Mouse (Mus musculus) midbrain, embryonic 15.5 days (tissue): ENCODE results near the gene Atp5g2. TPM values are rescaled to one million over a fixed set of nuclear protein-coding genes. Genes with fewer than 3 reads are reported as not detected.
"Not testable (repeated sequence)": the region's sequence is repeated elsewhere in the genome, so short reads cannot be mapped to it uniquely, and the experiment has no call there.

Experiments used
- ATAC-seq: fragments of 200-750 bp; cut with Nextera tagmentation; replicated peaks from 2 replicates; pipeline ENCODE4 v1.8.0; 2017; ENCODE audit warnings: moderate TSS enrichment
- H3K27ac ChIP-seq: fragments of 300-500 bp; sonication (generic); 2 replicates; pipeline ENCODE4 v1.5.1; 2015; ENCODE audit warnings: mild to moderate bottlenecking, inconsistent platforms
- H3K27me3 ChIP-seq: fragments of 300-500 bp; sonication (generic); replicated peaks from 2 replicates; pipeline ENCODE4 v1.6.1; 2015; ENCODE audit warnings: inconsistent platforms
- H3K36me3 ChIP-seq: fragments of 300-500 bp; sonication (generic); replicated peaks from 2 replicates; pipeline ENCODE4 v1.6.1; 2015; ENCODE audit warnings: inconsistent platforms
- H3K4me1 ChIP-seq: fragments of 300-500 bp; sonication (generic); 2 replicates; pipeline ENCODE4 v1.6.1; 2015; ENCODE audit warnings: inconsistent platforms
- H3K4me2 ChIP-seq: fragments of 300-500 bp; sonication (generic); 2 replicates; pipeline ENCODE4 v1.6.1; 2015; ENCODE audit warnings: inconsistent platforms, mild to moderate bottlenecking, moderate library complexity
- H3K4me3 ChIP-seq: fragments of 300-500 bp; sonication (generic); 2 replicates; pipeline ENCODE4 v1.5.1; 2015; ENCODE audit warnings: mild to moderate bottlenecking, inconsistent platforms
- H3K9ac ChIP-seq: fragments of 300-500 bp; sonication (generic); 2 replicates; pipeline ENCODE4 v1.6.1; 2015; ENCODE audit warnings: mild to moderate bottlenecking, inconsistent platforms
- H3K9me3 ChIP-seq: fragments of 300-500 bp; sonication (generic); 2 replicates; pipeline ENCODE4 v1.6.1; 2016; ENCODE audit warnings: inconsistent platforms
- WGBS: fragments of 180-500 bp; shearing (Covaris S2); methylation state at CpG from one replicate; pipeline ENCODE4 v1.1.7; 2015; ENCODE audit warnings: mixed read lengths; 5-methylcytosine and 5-hydroxymethylcytosine counted together
- polyA plus RNA-seq: library from polyadenylated mRNA; unstranded; fragments of >200 nt; fragmentation: Nextera tagmentation; extraction: Ambion mirVana; gene quantifications from 2 replicates; pipeline ENCODE4 v1.2.1, GENCODE M21; 2015

Gene Atp5g2
- polyA plus RNA-seq, 1 experiment from 2014 or later, result 39.5 TPM

DNA sequence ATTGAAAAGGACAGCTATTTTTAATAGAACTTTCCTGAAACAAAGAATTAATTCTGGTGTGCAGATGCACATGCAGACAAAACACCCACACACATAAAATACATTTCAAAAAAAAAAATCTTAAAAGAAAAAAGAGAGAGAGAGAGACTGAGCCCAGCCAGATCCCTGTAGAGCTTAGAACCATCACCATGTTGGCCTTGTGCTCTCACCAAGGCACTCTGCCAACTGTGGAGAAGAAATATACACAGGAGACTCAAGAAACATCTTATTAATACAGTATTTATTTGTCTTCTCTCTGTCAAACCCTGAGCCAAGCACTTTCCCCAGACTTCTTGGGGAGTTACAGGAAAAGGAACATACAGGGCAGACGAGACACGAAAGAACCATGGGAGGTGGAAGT lies 9.6 kb downstream of the Atp5g2 start:
- not testable (repeated sequence) for H3K9me3 ChIP-seq, H3K4me1 ChIP-seq, H3K9ac ChIP-seq, H3K4me3 ChIP-seq, H3K27me3 ChIP-seq, ATAC-seq, H3K27ac ChIP-seq, H3K4me2 ChIP-seq
- H3K36me3 ChIP-seq, result peaks cover 19% of the 10 kb centered on the region
- 100% methylated on average over 1 of the region's 2 CpGs for WGBS

DNA sequence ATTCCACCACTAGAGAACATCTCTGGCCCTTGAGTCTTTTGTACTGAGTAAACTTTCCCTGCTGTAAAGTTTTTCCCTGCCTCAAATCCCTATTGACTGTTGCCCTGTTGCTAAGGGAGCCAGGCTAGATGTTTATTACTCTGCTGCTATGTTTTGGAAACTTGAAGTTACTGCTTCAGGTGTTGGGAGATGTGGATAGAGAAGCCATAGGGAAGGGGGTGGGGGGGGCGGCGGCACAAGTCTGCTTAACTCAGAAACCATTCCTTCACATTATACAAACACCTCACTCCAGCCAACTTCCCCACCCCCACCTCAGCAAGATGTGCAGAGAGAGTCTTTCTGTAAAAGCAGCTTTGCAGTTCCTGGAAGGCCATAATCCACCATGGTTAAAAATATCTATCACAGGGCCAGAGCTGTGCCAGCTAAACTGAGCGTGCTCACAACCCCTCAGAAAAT lies 14.2 kb downstream of the Atp5g2 start:
- Histone ChIP-seq H3K27ac (0 out of 2 replicates have a peak overlapping the region, but pooled peaks have one; percentile 15), H3K36me3 (peaks cover under 1% of the 10 kb centered on the region; the same call in 1 of the 2 replicates), H3K27me3 (no peaks in the 10 kb centered on the region), H3K4me1 (no peaks in the 10 kb centered on the region), H3K4me2 (no peak overlapping the region), H3K4me3 (no peak overlapping the region), H3K9ac (no peak overlapping the region), H3K9me3 (no peaks in the 10 kb centered on the region)
- WGBS, result 78% methylated on average over 3 of the region's 3 CpGs
- no peak for ATAC-seq

GRCm38 (mm10) chr15:102656658-102657057 lies 15.5 kb downstream of the Atp5g2 start:
- ATAC-seq, result no peak
- H3K27ac ChIP-seq, result peak overlapping the region; percentile 70
- H3K36me3 ChIP-seq, result no peaks in the 10 kb centered on the region; the same call in 1 of the 2 replicates
- H3K4me1 ChIP-seq, result no peaks in the 10 kb centered on the region
- H3K9me3 ChIP-seq, result no peaks in the 10 kb centered on the region
- H3K4me3 ChIP-seq, result no peak overlapping the region
- H3K27me3 ChIP-seq, result no peaks in the 10 kb centered on the region
- no peak overlapping the region for H3K4me2 ChIP-seq
- no peak overlapping the region for H3K9ac ChIP-seq
- 18% methylated on average over 4 of the region's 4 CpGs for WGBS

DNA sequence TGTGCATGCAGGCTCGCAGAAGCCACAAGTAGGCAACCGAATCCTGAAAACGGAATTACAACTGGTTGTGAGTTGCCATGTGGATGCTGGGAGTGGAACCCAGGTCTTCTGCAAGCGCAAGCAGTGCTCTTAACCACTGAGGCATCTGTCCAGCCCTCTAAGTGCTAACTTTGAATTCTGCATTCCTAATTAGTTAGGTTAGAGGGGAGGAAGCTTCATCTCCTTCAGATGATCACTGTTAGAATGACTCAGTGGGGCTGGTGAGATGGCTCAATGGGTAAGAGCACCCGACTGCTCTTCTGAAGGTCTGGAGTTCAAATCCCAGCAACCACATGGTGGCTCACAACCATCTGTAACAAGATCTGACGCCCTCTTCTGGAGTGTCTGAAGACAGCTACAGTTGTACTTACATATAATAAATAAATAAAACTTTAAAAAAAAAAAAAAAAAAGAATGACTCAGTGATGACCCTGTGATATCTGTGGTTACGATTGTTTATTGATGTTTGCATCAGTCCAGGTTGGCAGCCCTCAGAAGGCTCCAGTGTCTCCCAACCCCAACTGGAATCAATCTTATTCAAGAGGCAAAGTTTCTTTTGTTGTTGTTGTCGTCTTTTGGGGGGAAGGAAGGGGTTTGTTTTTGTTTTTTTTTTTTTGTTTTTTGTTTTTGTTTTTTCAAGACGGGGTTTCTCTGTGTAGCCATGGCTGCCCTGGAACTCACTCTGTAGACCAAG lies 20.1 kb downstream of the Atp5g2 start:
- not testable (repeated sequence) for H3K4me2 ChIP-seq, ATAC-seq, H3K36me3 ChIP-seq, H3K27ac ChIP-seq, H3K27me3 ChIP-seq, H3K4me1 ChIP-seq, H3K9ac ChIP-seq, H3K4me3 ChIP-seq, H3K9me3 ChIP-seq
- 85% methylated on average over 9 of the region's 9 CpGs for WGBS

DNA sequence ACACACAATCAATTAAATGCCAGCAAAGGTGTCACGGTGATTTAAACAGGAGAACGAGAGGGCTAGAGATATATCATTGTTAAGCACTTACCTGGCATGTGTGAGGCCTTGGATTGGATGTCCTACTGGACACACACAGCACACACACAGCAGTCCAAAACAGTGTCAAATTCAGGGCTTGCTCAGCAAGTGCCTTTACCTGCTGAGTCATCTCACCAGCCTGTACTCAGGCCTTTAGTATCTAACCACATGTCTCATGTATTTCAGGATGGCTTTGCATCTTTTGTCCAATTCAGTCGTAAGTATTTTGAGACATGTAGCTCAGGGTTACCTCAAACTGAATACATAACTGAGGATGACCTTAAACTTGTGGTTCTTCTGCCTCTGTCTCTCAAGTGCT lies 21.0 kb downstream of the Atp5g2 start:
- H3K36me3 ChIP-seq, result no peaks in the 10 kb centered on the region
- no peaks in the 10 kb centered on the region for H3K4me1 ChIP-seq
- 85% methylated on average over 3 of the region's 3 CpGs for WGBS
- H3K4me2 ChIP-seq, result no peak overlapping the region
- no peak overlapping the region for H3K9ac ChIP-seq
- H3K9me3 ChIP-seq, result no peaks in the 10 kb centered on the region
- no peak for ATAC-seq
- H3K27me3 ChIP-seq, result no peaks in the 10 kb centered on the region
- no peak overlapping the region for H3K27ac ChIP-seq
- no peak overlapping the region for H3K4me3 ChIP-seq

DNA sequence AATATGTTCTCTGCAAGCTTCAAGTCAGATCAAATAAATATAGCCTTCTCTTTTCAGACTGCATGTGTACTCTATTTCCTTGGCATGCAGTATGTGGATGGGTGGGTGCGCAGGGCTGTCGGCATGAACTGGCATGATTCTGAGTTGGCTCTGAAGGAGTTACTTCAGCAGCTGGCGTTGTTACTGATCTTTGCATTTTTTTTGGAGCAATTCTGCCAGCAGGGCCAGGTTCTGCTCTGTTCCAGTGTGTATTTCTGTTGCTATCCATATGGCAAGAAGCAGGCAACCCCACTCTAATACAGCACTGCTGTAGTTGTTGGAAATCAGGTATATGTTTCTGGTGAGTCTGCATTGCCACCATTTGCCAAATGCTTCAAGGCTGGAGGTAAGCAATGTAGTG lies 36.3 kb downstream of the Atp5g2 start:
- Histone ChIP-seq H3K9me3 (no peaks in the 10 kb centered on the region), H3K36me3 (no peaks in the 10 kb centered on the region), H3K9ac (no peak overlapping the region), H3K27ac (no peak overlapping the region), H3K4me1 (no peaks in the 10 kb centered on the region), H3K27me3 (no peaks in the 10 kb centered on the region), H3K4me3 (no peak overlapping the region), H3K4me2 (no peak overlapping the region)
- WGBS, result 83% methylated on average over 3 of the region's 3 CpGs
- no peak for ATAC-seq

GRCm38 (mm10) chr15:102634684-102635083 lies 37.5 kb downstream of the Atp5g2 start:
- WGBS, result 93% methylated on average over 8 of the region's 8 CpGs

GRCm38 (mm10) chr15:102625687-102626055 lies 46.5 kb downstream of the Atp5g2 start:
- no peaks in the 10 kb centered on the region for H3K36me3 ChIP-seq
- H3K4me2 ChIP-seq, result peak overlapping the region; percentile 77
- no peaks in the 10 kb centered on the region for H3K27me3 ChIP-seq
- peaks cover 22% of the 10 kb centered on the region for H3K4me1 ChIP-seq
- peak overlapping the region; percentile 88 for H3K4me3 ChIP-seq
- peak overlapping the region; percentile 98 for H3K27ac ChIP-seq
- no peaks in the 10 kb centered on the region for H3K9me3 ChIP-seq
- peak; percentile 43; the same call in 1 of the 2 replicates for ATAC-seq
- under 1% methylated on average over 18 of the region's 18 CpGs for WGBS
- peak overlapping the region; percentile 75 for H3K9ac ChIP-seq

More at GRCm38 (mm10) chr15:102634684-102635083, 37.5 kb downstream of the Atp5g2 start:
- no peaks in the 10 kb centered on the region for H3K4me1 ChIP-seq
- no peaks in the 10 kb centered on the region for H3K36me3 ChIP-seq
- no peaks in the 10 kb centered on the region for H3K9me3 ChIP-seq
- no peak for ATAC-seq
- no peak overlapping the region for H3K9ac ChIP-seq
- H3K27ac ChIP-seq, result no peak overlapping the region
- no peaks in the 10 kb centered on the region for H3K27me3 ChIP-seq
- H3K4me3 ChIP-seq, result no peak overlapping the region
- H3K4me2 ChIP-seq, result no peak overlapping the region

DNA sequence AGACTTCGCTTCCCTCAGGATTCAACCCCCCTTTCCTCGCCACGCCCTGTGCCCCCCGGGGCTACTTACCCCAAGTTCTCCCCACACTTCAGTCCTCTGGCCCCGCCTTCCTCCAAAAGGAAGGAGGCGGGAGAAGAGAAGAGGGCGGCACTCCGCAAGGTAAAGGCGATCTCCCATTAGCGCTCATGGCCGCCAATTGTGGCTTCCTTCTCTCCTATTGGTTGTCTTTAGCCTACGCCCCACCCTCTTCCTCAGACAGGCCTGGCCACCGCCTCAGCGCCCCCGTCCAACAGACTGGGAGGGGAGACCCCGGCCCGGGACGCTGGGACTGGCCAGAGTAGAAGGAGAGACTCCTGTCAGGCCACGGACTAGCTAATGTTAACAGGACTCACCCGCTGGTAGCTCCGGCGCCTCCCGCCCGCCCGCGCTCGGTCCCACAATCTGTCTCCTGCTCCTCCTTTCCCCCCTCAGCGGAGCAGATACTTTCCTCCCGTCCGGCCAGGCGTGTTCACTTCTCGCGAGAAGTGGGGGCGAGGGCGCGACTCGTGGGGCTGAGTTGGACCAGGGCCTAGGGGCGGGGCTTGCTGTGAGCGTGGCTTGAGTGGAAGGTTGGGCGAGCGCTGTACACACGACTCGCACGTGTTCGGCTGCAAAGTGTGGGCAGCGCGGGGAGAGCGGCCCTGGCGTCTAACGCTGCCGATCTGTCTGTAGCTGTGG lies 47.0 kb downstream of the Atp5g2 start, which contains the start of the genes Gm28047 and Atf7:
Gene Gm28047 (minus strand): TSS at position 98 of the 717 bp plus-strand sequence.
Gene Atf7 (minus strand): TSS at position 495 of the 717 bp plus-strand sequence.
- peak within 1 kb of the TSS; percentile 88 for H3K4me3 ChIP-seq
- H3K9ac ChIP-seq, result peak within 1 kb of the TSS; percentile 75
- ATAC-seq, result peak; percentile 100
- no peaks in the 10 kb centered on the region for H3K36me3 ChIP-seq
- no peaks in the 10 kb centered on the region for H3K9me3 ChIP-seq
- H3K27ac ChIP-seq, result peak within 1 kb of the TSS; percentile 98
- H3K4me2 ChIP-seq, result peak within 1 kb of the TSS; percentile 77
- under 1% methylated on average over 51 of the region's 51 CpGs for WGBS
- H3K27me3 ChIP-seq, result no peaks in the 10 kb centered on the region
- H3K4me1 ChIP-seq, result peaks cover 22% of the 10 kb centered on the region

- H3K4me2 ChIP-seq, result peak overlapping the region; percentile 77
- H3K27ac ChIP-seq, result peak overlapping the region; percentile 98; the same call in 1 of the 2 replicates
- H3K4me1 ChIP-seq, result peaks cover 22% of the 10 kb centered on the region
- 5% methylated on average over 17 of the region's 17 CpGs for WGBS
- peak overlapping the region; percentile 88 for H3K4me3 ChIP-seq
- peak; percentile 1; the same call in 1 of the 2 replicates for ATAC-seq
- H3K9ac ChIP-seq, result peak overlapping the region; percentile 75
- no peaks in the 10 kb centered on the region for H3K36me3 ChIP-seq
- no peaks in the 10 kb centered on the region for H3K27me3 ChIP-seq
- H3K9me3 ChIP-seq, result no peaks in the 10 kb centered on the region
Measured at GRCm38 (mm10) chr15:102624291-102624969, 47.7 kb downstream of the Atp5g2 start.

GRCm38 (mm10) chr15:102623121-102623520 lies 49.0 kb downstream of the Atp5g2 start:
- peaks cover 22% of the 10 kb centered on the region for H3K4me1 ChIP-seq
- WGBS, result 93% methylated on average over 3 of the region's 3 CpGs
- no peak overlapping the region for H3K4me3 ChIP-seq
- H3K27me3 ChIP-seq, result no peaks in the 10 kb centered on the region
- H3K27ac ChIP-seq, result no peak overlapping the region
- ATAC-seq, result no peak
- H3K9me3 ChIP-seq, result no peaks in the 10 kb centered on the region
- H3K4me2 ChIP-seq, result peak overlapping the region; percentile 5; the same call in 1 of the 2 replicates
- H3K9ac ChIP-seq, result no peak overlapping the region
- H3K36me3 ChIP-seq, result no peaks in the 10 kb centered on the region

DNA sequence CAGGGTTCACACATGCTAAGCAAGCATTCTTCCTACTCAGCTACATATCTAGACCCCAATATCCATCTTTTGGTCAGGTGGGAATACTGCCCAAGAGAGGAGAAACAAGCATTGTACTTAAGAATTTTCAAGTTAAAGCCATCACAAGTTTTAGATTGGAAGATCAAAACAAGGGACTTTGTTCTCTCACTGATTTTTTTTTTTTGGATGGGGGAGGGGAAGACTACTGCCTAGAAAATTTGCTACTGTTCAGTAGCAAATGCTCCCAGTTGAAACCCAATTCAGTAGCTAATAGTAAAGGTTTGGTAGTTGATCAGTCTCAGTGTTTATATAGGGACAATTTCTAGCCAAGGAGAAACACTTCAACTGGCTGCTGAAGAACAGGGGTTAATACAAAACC lies 49.6 kb downstream of the Atp5g2 start:
- peaks cover 22% of the 10 kb centered on the region for H3K4me1 ChIP-seq
- no peak overlapping the region for H3K27ac ChIP-seq
- no peaks in the 10 kb centered on the region for H3K36me3 ChIP-seq
- no peaks in the 10 kb centered on the region for H3K9me3 ChIP-seq
- ATAC-seq, result no peak
- no peak overlapping the region for H3K4me3 ChIP-seq
- no peak overlapping the region for H3K9ac ChIP-seq
- H3K27me3 ChIP-seq, result no peaks in the 10 kb centered on the region
- H3K4me2 ChIP-seq, result no peak overlapping the region
